In the genomic region with DNA sequence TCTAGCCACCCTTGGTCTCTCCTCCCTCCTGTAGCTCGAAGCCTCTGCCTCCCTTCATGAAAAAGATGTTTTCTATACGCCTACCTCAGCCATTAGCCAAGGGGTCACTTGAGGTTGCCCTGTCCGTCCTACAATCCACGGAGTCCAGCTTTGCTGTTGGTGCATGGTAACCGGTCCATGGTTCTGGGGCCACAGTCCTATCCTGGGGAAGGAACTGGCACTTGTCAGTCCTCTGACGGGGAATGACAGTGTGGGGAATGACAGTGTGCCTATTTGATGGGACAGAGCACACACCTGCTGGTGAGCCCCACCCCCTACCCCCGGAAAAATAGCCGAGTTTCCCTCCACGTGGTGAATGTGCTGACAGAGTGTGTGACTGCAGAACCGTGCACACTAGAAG, we compare ENCODE assay signal across 7 mouse cellular contexts.
DNase-seq lines count a peak whose midpoint lies in the region; ATAC-seq and TF ChIP-seq lines count a peak whose summit lies in the region.

No protein-coding gene starts in this region.

- peak; percentile 66 for ATAC-seq in heart, embryonic 14.5 days (ENCODE audit: insufficient number of reproducible peaks, insufficient read depth, low FRiP score, low read depth)
- ATAC-seq in stomach, embryonic 14.5 days (ENCODE audit: insufficient number of reproducible peaks, insufficient read depth, low FRiP score, low read depth) = no peak
- ATAC-seq in stomach, postnatal 0 days (ENCODE audit: low FRiP score, low TSS enrichment) = no peak
- ATAC-seq in limb, embryonic 14.5 days (ENCODE audit: low FRiP score, low read depth) = no peak
- ATAC-seq in megakaryocyte progenitor cell, adult 5-6 weeks (replicated peaks; ENCODE audit: poor library complexity) = no peak

- 8% methylated on average over 10 of the region's 10 CpGs for WGBS in heart, embryonic 14.5 days
- WGBS in stomach, embryonic 14.5 days = 19% methylated on average over 10 of the region's 10 CpGs
- WGBS in stomach, postnatal 0 days = 19% methylated on average over 10 of the region's 10 CpGs
- WGBS in limb, embryonic 14.5 days = 18% methylated on average over 10 of the region's 10 CpGs

- no peak for TF ChIP-seq CTCF in stomach, postnatal 0 days (IDR thresholded peaks at IDR 0.05; ENCODE audit: low read depth)

- peak overlapping the region; percentile 59 for H3K4me2 ChIP-seq in heart, embryonic 14.5 days (ENCODE audit: low read length)
- peak overlapping the region; percentile 5; the same call in 1 of the 2 replicates for H3K4me2 ChIP-seq in stomach, embryonic 14.5 days (replicated peaks; ENCODE audit: low read depth, low read length)
- H3K4me2 ChIP-seq in stomach, postnatal 0 days (replicated peaks; ENCODE audit: low read depth) = no peak overlapping the region
- H3K4me2 ChIP-seq in limb, embryonic 14.5 days (replicated peaks; ENCODE audit: low read depth, low read length, severe bottlenecking) = peak overlapping the region; percentile 15; the same call in 1 of the 2 replicates

- H3K36me3 ChIP-seq in heart, embryonic 14.5 days (ENCODE audit: control insufficient read depth, insufficient read depth, low read length) = no peaks in the 10 kb centered on the region
- no peaks in the 10 kb centered on the region for H3K36me3 ChIP-seq in stomach, embryonic 14.5 days (ENCODE audit: control insufficient read depth, insufficient read depth, low read length)
- H3K36me3 ChIP-seq in stomach, postnatal 0 days (ENCODE audit: control insufficient read depth, insufficient read depth, low read length) = no peaks in the 10 kb centered on the region
- H3K36me3 ChIP-seq in limb, embryonic 14.5 days (ENCODE audit: control insufficient read depth, insufficient read depth, low read length) = no peaks in the 10 kb centered on the region

- H3K9me3 ChIP-seq in heart, embryonic 14.5 days (ENCODE audit: control insufficient read depth, low read length) = peaks cover 6% of the 10 kb centered on the region
- H3K9me3 ChIP-seq in stomach, embryonic 14.5 days (ENCODE audit: control insufficient read depth, low read depth, low read length) = no peaks in the 10 kb centered on the region; the same call in 1 of the 2 replicates
- 0 out of 2 replicates have a peak, but pooled peaks cover 2% of the 10 kb centered on the region for H3K9me3 ChIP-seq in stomach, postnatal 0 days (ENCODE audit: control insufficient read depth, low read length)
- H3K9me3 ChIP-seq in limb, embryonic 14.5 days (ENCODE audit: control insufficient read depth, low read length) = peaks cover 5% of the 10 kb centered on the region; the same call in 1 of the 2 replicates

- H3K9ac ChIP-seq in heart, embryonic 14.5 days (ENCODE audit: low read length) = peak overlapping the region; percentile 14; the same call in 1 of the 2 replicates
- no peak overlapping the region for H3K9ac ChIP-seq in stomach, embryonic 14.5 days (replicated peaks; ENCODE audit: low read depth, low read length)
- no peak overlapping the region for H3K9ac ChIP-seq in stomach, postnatal 0 days (ENCODE audit: low read length)
- H3K9ac ChIP-seq in limb, embryonic 14.5 days (ENCODE audit: low read depth, low read length, severe bottlenecking) = no peak overlapping the region

- H3K27me3 ChIP-seq in heart, embryonic 14.5 days (ENCODE audit: control insufficient read depth, insufficient read depth, low read length) = no peaks in the 10 kb centered on the region
- H3K27me3 ChIP-seq in stomach, embryonic 14.5 days (ENCODE audit: control insufficient read depth, insufficient read depth, low read length) = no peaks in the 10 kb centered on the region
- H3K27me3 ChIP-seq in stomach, postnatal 0 days (ENCODE audit: control insufficient read depth, insufficient read depth, low read length) = no peaks in the 10 kb centered on the region
- no peaks in the 10 kb centered on the region; the same call in 1 of the 2 replicates for H3K27me3 ChIP-seq in limb, embryonic 14.5 days (ENCODE audit: control insufficient read depth, insufficient read depth, low read length)

- H3K4me1 ChIP-seq in heart, embryonic 14.5 days (ENCODE audit: control insufficient read depth in 2 of 2, insufficient read depth in 2 of 2, low read length in 2 of 2) = peaks cover 16 to 23% of the 10 kb centered on the region in 2 experiments
- H3K4me1 ChIP-seq in stomach, embryonic 14.5 days (ENCODE audit: control insufficient read depth, insufficient read depth, low read length) = peaks cover 6% of the 10 kb centered on the region; the same call in 1 of the 2 replicates
- no peaks in the 10 kb centered on the region for H3K4me1 ChIP-seq in stomach, postnatal 0 days (replicated peaks; ENCODE audit: control insufficient read depth, insufficient read depth)
- H3K4me1 ChIP-seq in limb, embryonic 14.5 days (ENCODE audit: control insufficient read depth, insufficient read depth, low read length) = peaks cover 4% of the 10 kb centered on the region; the same call in 1 of the 2 replicates

- DNase-seq in heart, postnatal 4 days = no peak
- no peak for DNase-seq in stomach, postnatal 0 days (ENCODE audit: low spot score)
- DNase-seq in limb, embryonic 14.5 days (ENCODE audit: low spot score) = no peak
- no peak for DNase-seq in frontal cortex, postnatal 10 days (ENCODE audit: low spot score in 2 of 2)

- H3K4me3 ChIP-seq in heart, embryonic 14.5 days (ENCODE audit: control insufficient read depth in 1 of 2, insufficient read depth in 1 of 2, low read depth in 1 of 2, low read length in 2 of 2) = peak overlapping the region in 1 of 2 experiments; percentile 2; a peak in 1 of 4 replicates
- H3K4me3 ChIP-seq in stomach, embryonic 14.5 days (ENCODE audit: low read depth, low read length) = no peak overlapping the region
- no peak overlapping the region for H3K4me3 ChIP-seq in stomach, postnatal 0 days (ENCODE audit: low read depth, low read length)
- no peak overlapping the region for H3K4me3 ChIP-seq in limb, embryonic 14.5 days (replicated peaks; ENCODE audit: low read length)

- TF ChIP-seq EP300 in stomach, postnatal 0 days (optimal IDR thresholded peaks at IDR 0.05) = no peak

- TF ChIP-seq POLR2A in limb, embryonic 14.5 days (IDR thresholded peaks at IDR 0.05; ENCODE audit: borderline replicate concordance, extremely low read depth, insufficient read depth, insufficient read length) = no peak

- H3K27ac ChIP-seq in heart, embryonic 14.5 days (replicated peaks in 1 of 2; ENCODE audit: control insufficient read depth in 1 of 2, insufficient read depth in 1 of 2, low read depth in 2 of 2, low read length in 2 of 2) = peak overlapping the region; percentile 20 to 92
- H3K27ac ChIP-seq in stomach, embryonic 14.5 days (ENCODE audit: low read length) = no peak overlapping the region
- no peak overlapping the region for H3K27ac ChIP-seq in stomach, postnatal 0 days (replicated peaks)
- no peak overlapping the region for H3K27ac ChIP-seq in limb, embryonic 14.5 days (replicated peaks; ENCODE audit: low read depth, low read length)

Comparison
In these comparisons a context has a peak if more than half of its experiments do, and no peak if none do; other contexts are left out.
1. H3K27ac ChIP-seq: peak in heart, embryonic 14.5 days (2 of 2); none in stomach, embryonic 14.5 days (single experiment), stomach, postnatal 0 days (single experiment) and limb, embryonic 14.5 days (single experiment).